Mouse (Mus musculus): ENCODE results near the gene Gdpd1.
A peak's percentile ranks its signal among the peaks of the same experiment; 100 is the strongest.

Gdpd1 gene

GRCm38 (mm10) chr11:87007371-87007770 lies 66.5 kb downstream of the Gdpd1 start:
- DNase-seq (ENCODE audit: low read depth, low spot score), result no peak
- Histone ChIP-seq H3K27me3 (ENCODE audit: control insufficient read depth, insufficient read depth, low read length, poor library complexity, severe bottlenecking) (no peaks in the 10 kb centered on the region), H3K36me3 (ENCODE audit: control insufficient read depth, insufficient read depth, low read length, poor library complexity, severe bottlenecking) (no peaks in the 10 kb centered on the region)

- Histone ChIP-seq H3K36me3 (ENCODE audit: control insufficient read depth, insufficient read depth, low read length, poor library complexity, severe bottlenecking) (no peaks in the 10 kb centered on the region), H3K27me3 (ENCODE audit: control insufficient read depth, insufficient read depth, low read length, poor library complexity, severe bottlenecking) (no peaks in the 10 kb centered on the region)
- no peak for DNase-seq (ENCODE audit: low read depth, low spot score)
These were observed 68.7 kb downstream of the Gdpd1 start for GRCm38 (mm10) chr11:87004960-87005755.

DNA sequence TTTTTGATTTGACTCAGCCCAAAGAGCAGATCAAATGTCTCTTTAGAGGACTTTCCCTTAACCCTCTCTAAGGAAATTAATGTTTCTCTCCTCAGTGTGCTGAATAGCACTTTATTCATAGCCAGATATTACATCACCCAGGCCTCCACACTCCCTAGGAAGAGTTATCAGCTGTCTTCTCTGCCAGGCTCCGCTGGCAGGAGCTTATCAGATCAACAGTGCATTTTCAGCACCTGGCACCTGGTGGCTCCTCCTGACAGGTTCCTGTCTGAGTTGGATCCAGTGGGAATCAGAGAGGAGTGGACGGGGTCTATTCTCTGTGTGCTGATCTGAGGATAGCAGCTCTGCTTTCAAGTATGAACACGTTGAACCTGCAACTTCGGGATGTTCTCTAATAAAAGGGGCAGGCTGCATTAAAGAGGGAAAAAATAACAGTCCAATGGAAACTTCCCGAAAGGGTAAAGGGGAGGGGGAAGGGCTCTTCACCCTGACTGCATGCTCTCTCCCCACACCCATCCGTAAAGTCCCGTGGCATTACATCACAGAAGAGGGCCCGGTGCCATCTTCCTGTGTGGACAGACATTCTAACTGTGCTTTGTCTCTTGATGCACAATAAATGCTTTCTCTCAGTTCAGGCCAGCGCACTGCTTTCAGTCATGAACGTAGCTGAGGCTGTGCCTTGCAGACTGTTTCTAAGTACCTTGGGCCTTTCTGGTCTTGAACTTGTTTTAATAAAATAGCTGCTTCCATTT lies 71.6 kb downstream of the Gdpd1 start:
- DNase-seq (ENCODE audit: low read depth, low spot score), result no peak
- no peaks in the 10 kb centered on the region for H3K27me3 ChIP-seq (ENCODE audit: control insufficient read depth, insufficient read depth, low read length, poor library complexity, severe bottlenecking)
- H3K36me3 ChIP-seq (ENCODE audit: control insufficient read depth, insufficient read depth, low read length, poor library complexity, severe bottlenecking), result no peaks in the 10 kb centered on the region

DNA sequence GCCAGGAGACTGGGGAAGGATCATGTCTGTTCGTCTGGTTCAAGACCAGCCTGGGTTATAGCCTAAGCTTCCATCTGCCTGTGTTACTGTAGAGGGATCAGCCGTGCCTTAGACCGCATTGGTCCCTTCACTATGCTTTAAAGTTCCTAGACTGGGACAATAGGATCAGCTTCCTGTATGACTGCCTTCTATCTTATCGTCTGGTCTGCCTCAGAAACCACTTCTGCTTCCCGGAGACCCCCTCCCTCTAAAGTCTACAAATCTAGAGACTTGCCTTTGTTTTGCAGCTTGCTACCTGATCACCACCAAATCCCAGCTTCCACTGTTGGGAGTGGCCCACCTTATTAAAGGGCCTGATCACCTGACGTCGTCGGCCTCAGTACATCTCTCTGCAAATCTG lies 72.6 kb downstream of the Gdpd1 start:
- DNase-seq (ENCODE audit: low read depth, low spot score), result no peak
- Histone ChIP-seq H3K36me3 (ENCODE audit: control insufficient read depth, insufficient read depth, low read length, poor library complexity, severe bottlenecking) (no peaks in the 10 kb centered on the region), H3K27me3 (ENCODE audit: control insufficient read depth, insufficient read depth, low read length, poor library complexity, severe bottlenecking) (no peaks in the 10 kb centered on the region)

DNA sequence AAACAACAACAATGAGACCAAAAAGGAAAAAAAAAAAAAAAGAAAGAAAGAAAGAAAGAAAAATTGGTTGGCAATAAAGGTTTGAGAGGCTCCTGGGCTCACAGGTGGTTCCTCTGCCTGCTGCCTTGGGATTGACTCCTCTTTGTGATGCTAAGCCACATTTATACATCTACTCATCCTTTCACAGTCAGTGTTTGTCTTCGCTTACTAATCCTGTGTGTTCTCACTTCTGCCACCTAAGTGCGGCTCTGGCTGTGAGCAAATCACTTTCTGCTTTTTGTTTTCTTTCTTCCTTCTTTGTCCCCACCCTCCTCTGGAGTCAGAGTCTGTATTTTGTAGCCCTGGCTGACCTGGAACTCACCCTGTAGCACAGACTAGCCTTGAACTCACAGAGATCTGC lies 77.6 kb downstream of the Gdpd1 start:
- Histone ChIP-seq H3K36me3 (ENCODE audit: control insufficient read depth, insufficient read depth, low read length, poor library complexity, severe bottlenecking) (no peaks in the 10 kb centered on the region), H3K27me3 (ENCODE audit: control insufficient read depth, insufficient read depth, low read length, poor library complexity, severe bottlenecking) (no peaks in the 10 kb centered on the region)
- DNase-seq (ENCODE audit: low read depth, low spot score), result no peak

GRCm38 (mm10) chr11:86995625-86996221 lies 78.1 kb downstream of the Gdpd1 start:
- Histone ChIP-seq H3K27me3 (ENCODE audit: control insufficient read depth, insufficient read depth, low read length, poor library complexity, severe bottlenecking) (no peaks in the 10 kb centered on the region), H3K36me3 (ENCODE audit: control insufficient read depth, insufficient read depth, low read length, poor library complexity, severe bottlenecking) (no peaks in the 10 kb centered on the region)
- peak; percentile 80 for DNase-seq (ENCODE audit: low read depth, low spot score)

GRCm38 (mm10) chr11:86994791-86995624 lies 78.9 kb downstream of the Gdpd1 start:
- DNase-seq (ENCODE audit: low read depth, low spot score), result peak; percentile 7
- Histone ChIP-seq H3K27me3 (ENCODE audit: control insufficient read depth, insufficient read depth, low read length, poor library complexity, severe bottlenecking) (no peaks in the 10 kb centered on the region), H3K36me3 (ENCODE audit: control insufficient read depth, insufficient read depth, low read length, poor library complexity, severe bottlenecking) (no peaks in the 10 kb centered on the region)

GRCm38 (mm10) chr11:86994330-86994729 lies 79.5 kb downstream of the Gdpd1 start:
- H3K27me3 ChIP-seq (ENCODE audit: control insufficient read depth, insufficient read depth, low read length, poor library complexity, severe bottlenecking), result no peaks in the 10 kb centered on the region
- no peak for DNase-seq (ENCODE audit: low read depth, low spot score)
- H3K36me3 ChIP-seq (ENCODE audit: control insufficient read depth, insufficient read depth, low read length, poor library complexity, severe bottlenecking), result no peaks in the 10 kb centered on the region

- Histone ChIP-seq H3K27me3 (ENCODE audit: control insufficient read depth, insufficient read depth, low read length, poor library complexity, severe bottlenecking) (no peaks in the 10 kb centered on the region), H3K36me3 (ENCODE audit: control insufficient read depth, insufficient read depth, low read length, poor library complexity, severe bottlenecking) (no peaks in the 10 kb centered on the region)
- peak; percentile 90 for DNase-seq (ENCODE audit: low read depth, low spot score)
These were observed 80.5 kb downstream of the Gdpd1 start, which contains the start of gene Ypel2 for GRCm38 (mm10) chr11:86993041-86994037. Ypel2 (minus strand) TSS chr11:86993707.

DNA sequence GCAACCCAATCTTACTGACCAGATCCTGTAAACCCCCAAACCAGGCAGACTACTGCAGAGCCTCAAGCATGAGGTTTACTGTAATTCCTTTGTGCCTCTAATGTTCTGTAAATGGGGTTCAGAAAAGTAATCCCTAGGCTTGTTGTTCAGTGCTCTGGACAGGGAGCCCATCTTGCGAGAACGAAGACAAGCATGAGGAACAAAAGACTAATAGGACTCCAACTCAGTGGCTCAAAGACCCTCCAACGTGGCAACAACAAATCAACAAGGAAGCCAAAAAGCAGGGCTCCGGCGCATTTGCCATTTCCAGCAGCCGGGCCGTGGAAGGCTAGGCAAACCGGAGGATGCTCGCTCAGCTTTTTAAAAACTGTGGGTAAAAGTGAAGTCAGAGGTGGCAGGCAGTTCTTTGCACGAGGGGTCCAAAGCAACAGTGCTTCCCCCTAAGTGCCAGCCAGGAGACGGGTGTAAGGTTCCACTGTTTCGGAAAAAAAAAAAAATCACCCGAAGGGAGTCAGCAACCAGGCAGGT lies 81.3 kb downstream of the Gdpd1 start:
- DNase-seq (ENCODE audit: low read depth, low spot score), result peak; percentile 3
- no peaks in the 10 kb centered on the region for H3K36me3 ChIP-seq (ENCODE audit: control insufficient read depth, insufficient read depth, low read length, poor library complexity, severe bottlenecking)
- H3K27me3 ChIP-seq (ENCODE audit: control insufficient read depth, insufficient read depth, low read length, poor library complexity, severe bottlenecking), result no peaks in the 10 kb centered on the region

DNA sequence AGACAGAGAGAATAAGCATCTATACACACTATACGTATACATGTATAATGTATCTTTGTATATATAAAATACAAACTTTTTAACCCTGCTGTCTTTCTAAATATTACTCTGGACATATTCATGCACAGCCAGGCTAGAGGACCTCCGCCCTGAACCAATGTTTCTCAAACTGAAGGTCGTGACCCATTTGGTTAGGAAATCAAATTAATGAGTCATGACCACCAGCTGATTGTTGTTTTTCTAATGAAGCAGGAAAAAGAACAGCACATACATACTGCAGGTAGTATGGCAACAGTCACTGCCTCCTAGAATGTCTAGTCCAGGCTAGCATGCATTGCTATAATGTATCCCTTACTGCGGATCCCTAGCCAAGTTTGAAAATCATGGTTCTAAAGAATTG lies 82.6 kb downstream of the Gdpd1 start:
- Histone ChIP-seq H3K36me3 (ENCODE audit: control insufficient read depth, insufficient read depth, low read length, poor library complexity, severe bottlenecking) (no peaks in the 10 kb centered on the region), H3K27me3 (ENCODE audit: control insufficient read depth, insufficient read depth, low read length, poor library complexity, severe bottlenecking) (no peaks in the 10 kb centered on the region)
- no peak for DNase-seq (ENCODE audit: low read depth, low spot score)

- no peak for DNase-seq (ENCODE audit: low read depth, low spot score)
- H3K27me3 ChIP-seq (ENCODE audit: control insufficient read depth, insufficient read depth, low read length, poor library complexity, severe bottlenecking), result no peaks in the 10 kb centered on the region
- no peaks in the 10 kb centered on the region for H3K36me3 ChIP-seq (ENCODE audit: control insufficient read depth, insufficient read depth, low read length, poor library complexity, severe bottlenecking)
These were observed 83.6 kb downstream of the Gdpd1 start for GRCm38 (mm10) chr11:86990309-86990708.

DNA sequence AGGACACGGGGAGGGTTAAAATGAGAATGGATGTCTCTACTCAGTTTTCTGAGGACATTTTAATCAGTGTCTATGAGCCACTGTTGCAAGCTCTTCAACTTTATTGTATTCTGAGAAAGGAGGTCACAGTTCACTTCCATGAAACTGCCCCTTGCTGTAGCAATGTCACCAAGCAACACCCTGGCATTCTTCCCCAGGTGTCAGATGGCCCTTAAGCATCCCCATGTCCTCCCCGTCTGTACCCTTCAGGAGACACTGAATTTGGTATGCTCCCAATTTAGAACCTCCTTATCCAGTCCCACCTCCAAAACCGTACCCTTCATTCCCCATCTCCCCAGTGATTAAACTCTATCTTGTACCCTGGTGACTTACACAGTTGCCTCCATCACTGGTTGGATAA lies 88.9 kb downstream of the Gdpd1 start:
- DNase-seq (ENCODE audit: low read depth, low spot score), result no peak
- Histone ChIP-seq H3K36me3 (ENCODE audit: control insufficient read depth, insufficient read depth, low read length, poor library complexity, severe bottlenecking) (no peaks in the 10 kb centered on the region), H3K27me3 (ENCODE audit: control insufficient read depth, insufficient read depth, low read length, poor library complexity, severe bottlenecking) (no peaks in the 10 kb centered on the region)

All from splenic B cell, adult 2 months (primary cell).